Mouse (Mus musculus): ENCODE results near the gene Susd1.

Susd1 gene

GRCm38 (mm10) chr4:59437990-59438854, at the start of gene Susd1:
Susd1 (minus strand) TSS chr4:59438633.
- no peak for DNase-seq (ENCODE audit: low read depth)

GRCm38 (mm10) chr4:59471306-59471705, 32.9 kb upstream of the Susd1 start:
- DNase-seq (ENCODE audit: low read depth), result no peak

DNA sequence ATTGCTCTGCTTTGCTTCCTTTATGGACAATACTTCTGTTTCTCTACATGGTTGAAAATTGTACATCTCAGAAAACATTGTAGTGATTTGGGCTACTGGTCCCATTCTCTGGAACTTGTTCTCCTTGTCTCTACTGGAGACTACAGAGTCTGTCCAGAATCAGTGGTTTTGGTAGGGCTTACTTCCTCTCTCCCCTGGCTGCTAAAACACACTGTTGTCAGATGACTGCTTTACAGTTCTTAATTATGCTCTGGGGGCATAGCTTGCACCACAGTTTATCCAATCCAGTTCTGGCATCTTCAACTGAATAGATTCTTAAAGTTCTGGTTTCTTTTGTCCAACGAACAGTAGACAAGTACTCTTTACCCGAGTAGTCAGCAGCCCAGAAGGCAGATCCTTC, 27.0 kb upstream of the Susd1 start:
- no peak for DNase-seq (ENCODE audit: low read depth)

DNA sequence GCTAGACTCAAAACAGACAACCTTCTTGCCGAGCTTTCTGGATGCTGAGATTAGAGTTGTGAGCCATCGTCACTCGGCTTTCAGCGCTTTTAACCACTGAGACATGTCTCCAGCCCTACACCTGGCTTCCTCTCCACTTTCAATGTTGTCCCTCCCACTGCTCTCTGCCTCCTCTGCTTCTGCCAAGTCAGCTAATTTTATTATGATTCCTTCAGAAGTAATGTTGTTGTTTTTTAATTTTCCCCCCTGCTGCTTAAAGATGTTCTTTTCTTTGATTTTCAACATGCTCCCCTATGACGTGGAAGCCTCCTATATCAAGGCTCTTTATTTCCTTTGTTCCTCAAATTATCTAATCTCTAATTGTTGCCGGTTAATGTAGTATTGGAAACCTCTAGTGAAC, 26.2 kb upstream of the Susd1 start:
- no peak for DNase-seq (ENCODE audit: low read depth)

GRCm38 (mm10) chr4:59462494-59462893, 24.1 kb upstream of the Susd1 start:
- DNase-seq (ENCODE audit: low read depth), result no peak

- no peak for DNase-seq (ENCODE audit: low read depth)
Measured at GRCm38 (mm10) chr4:59461116-59461727, 22.8 kb upstream of the Susd1 start.

GRCm38 (mm10) chr4:59459216-59459955, 21.0 kb upstream of the Susd1 start:
- DNase-seq (ENCODE audit: low read depth), result no peak

- no peak for DNase-seq (ENCODE audit: low read depth)
Measured at GRCm38 (mm10) chr4:59457941-59458340, 19.5 kb upstream of the Susd1 start.

GRCm38 (mm10) chr4:59457091-59457490, 18.7 kb upstream of the Susd1 start:
- DNase-seq (ENCODE audit: low read depth), result no peak

GRCm38 (mm10) chr4:59455465-59455864, 17.0 kb upstream of the Susd1 start:
- DNase-seq (ENCODE audit: low read depth), result no peak

GRCm38 (mm10) chr4:59454046-59454445, 15.6 kb upstream of the Susd1 start:
- no peak for DNase-seq (ENCODE audit: low read depth)

- DNase-seq (ENCODE audit: low read depth), result no peak
Measured at GRCm38 (mm10) chr4:59452503-59452933, 14.1 kb upstream of the Susd1 start.

GRCm38 (mm10) chr4:59450906-59451305, 12.5 kb upstream of the Susd1 start:
- DNase-seq (ENCODE audit: low read depth), result no peak

DNA sequence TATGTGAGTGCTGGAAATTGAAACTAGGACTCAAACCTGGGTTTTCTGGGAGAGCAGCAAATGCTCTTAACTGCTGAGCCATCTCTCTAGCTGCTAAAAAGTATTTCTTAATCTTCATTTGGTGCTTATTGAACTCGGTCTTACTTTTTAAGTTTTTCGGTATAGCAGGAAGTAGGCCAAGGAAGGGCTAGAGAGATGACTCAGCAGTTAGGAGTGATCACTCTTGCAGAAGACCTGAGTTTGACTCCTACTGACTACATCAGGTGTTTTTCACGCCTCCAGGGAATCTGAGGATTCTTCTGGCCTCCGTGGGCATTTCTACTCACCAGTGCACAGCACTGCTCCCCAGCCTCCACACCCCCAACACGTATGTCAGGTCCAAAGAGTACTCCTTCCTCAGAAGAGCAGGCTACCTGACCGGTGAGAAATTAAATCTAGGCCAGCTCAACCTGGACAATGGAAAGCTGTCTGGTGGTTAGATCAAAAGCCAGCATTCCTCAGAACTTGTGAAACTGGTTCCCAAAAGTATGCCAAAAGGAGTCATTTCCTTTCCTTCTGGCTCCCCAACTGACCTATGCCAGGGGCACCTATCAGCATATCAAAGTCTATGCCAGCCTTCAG, 11.9 kb upstream of the Susd1 start:
- no peak for DNase-seq (ENCODE audit: low read depth)

GRCm38 (mm10) chr4:59447296-59447695, 8.9 kb upstream of the Susd1 start:
- DNase-seq (ENCODE audit: low read depth), result no peak

DNA sequence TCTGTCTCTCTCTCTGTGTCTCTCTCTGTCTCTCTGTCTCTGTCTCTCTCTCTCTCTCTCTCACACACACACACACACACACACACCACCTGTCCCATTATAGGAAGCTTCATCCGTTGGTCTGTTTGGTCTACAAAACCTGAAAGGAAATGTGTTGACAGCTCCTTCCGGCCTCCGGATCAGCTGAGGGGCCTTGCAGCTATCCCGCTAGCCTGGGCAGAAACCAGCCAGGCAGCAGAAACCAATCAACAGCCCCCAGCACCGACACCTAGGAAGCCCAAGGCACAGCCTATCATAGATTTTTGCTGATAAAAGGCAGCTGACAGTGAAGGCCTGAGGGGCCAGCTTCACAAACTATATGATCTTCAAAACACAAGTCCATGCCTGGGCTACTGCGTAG, 7.1 kb upstream of the Susd1 start:
- DNase-seq (ENCODE audit: low read depth), result no peak

GRCm38 (mm10) chr4:59444994-59445393, 6.6 kb upstream of the Susd1 start:
- DNase-seq (ENCODE audit: low read depth), result no peak

DNA sequence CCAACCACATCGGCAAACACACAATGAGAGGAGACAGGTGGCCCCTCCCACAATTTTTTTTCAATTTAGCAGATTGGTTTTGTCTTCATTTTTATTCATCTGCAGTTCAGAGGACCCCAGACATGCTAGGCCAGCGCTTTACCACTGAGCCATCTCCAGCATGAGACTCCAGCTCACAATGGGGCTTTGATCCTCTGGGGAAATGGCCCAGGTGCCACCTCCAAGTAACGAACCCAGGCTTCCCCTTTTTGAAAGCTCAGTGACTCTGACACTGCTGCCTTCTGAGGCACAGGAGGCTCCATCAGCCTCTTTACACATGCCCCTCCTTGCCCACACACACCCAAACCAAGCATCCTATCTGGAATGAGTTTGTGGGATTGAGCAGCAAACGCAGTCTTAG, 5.7 kb upstream of the Susd1 start:
- no peak for DNase-seq (ENCODE audit: low read depth)

- DNase-seq (ENCODE audit: low read depth), result no peak
Measured at GRCm38 (mm10) chr4:59441265-59441664, 2.8 kb upstream of the Susd1 start.

DNA sequence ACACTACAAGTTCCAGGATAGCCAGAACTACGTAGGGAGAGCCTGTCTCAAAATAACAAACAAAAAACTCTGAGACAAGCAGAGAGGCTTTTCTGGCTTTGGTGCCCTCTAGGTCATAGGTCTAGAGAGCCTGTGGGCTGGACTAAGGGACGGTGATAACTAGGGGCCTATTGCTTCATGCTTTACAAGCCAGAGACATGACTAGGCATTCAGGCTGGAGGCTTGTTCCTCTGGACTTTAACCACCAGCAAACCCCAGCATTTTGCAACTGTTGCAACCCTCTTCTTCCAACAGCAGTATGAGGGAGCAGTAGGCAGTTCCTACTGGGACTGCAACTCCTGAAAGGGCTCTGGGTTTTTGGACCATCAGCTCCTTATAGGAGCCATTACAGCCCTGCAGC, 1.5 kb upstream of the Susd1 start:
- DNase-seq (ENCODE audit: low read depth), result no peak

- DNase-seq (ENCODE audit: low read depth), result no peak
Measured at GRCm38 (mm10) chr4:59439041-59439440, 608 bp upstream of the Susd1 start.

DNA sequence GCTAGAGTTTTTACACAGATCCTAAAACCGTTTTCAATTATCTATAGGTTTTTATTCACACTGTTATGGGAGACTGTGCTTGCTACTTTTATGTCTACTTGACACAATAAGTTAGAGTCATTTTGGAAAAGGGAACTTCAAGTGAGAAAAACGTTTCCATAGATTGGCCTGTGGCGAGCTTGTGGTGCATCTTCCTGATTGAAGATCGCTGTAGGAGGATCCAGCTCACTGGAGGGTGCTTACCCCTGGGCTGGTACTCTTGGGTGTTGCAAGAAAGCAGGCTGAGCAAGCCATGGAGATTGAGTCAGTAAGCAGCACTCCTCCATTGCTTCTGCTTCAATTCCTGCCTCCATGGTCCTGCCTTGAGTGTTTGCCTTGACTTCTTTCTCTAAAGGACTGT, 2.5 kb downstream of the Susd1 start:
- DNase-seq (ENCODE audit: low read depth), result no peak
